Mouse (Mus musculus): ENCODE results near the gene Arl3.

GRCm38 (mm10) chr19:46537357-46537756 lies 35.6 kb downstream of the Arl3 start:
- no peak for TF ChIP-seq POLR2A (IDR thresholded peaks at IDR 0.05; ENCODE audit: insufficient read length, low read depth)
- no peak for TF ChIP-seq TCF12 (IDR thresholded peaks at IDR 0.05; ENCODE audit: insufficient read depth, poor library complexity, severe bottlenecking)
- TF ChIP-seq USF1 (IDR thresholded peaks at IDR 0.05; ENCODE audit: low read depth), result no peak
- TF ChIP-seq POLR2AphosphoS2 (IDR thresholded peaks at IDR 0.05; ENCODE audit: insufficient read length, low read depth), result no peak
- no peak for TF ChIP-seq E2F4 (IDR thresholded peaks at IDR 0.05; ENCODE audit: insufficient read depth)
- TF ChIP-seq MAX (IDR thresholded peaks at IDR 0.05; ENCODE audit: low read depth), result no peak
- TF ChIP-seq REST (IDR thresholded peaks at IDR 0.05; ENCODE audit: insufficient read depth, insufficient read length), result no peak

Data from myocyte (in vitro differentiated cells).